Mouse (Mus musculus): ENCODE results near the gene Elovl2. TPM values are rescaled to one million over a fixed set of nuclear protein-coding genes. Genes with fewer than 3 reads are reported as not detected.

The Elovl2 gene
- polyA plus RNA-seq, 1 experiment from 2014 or later = 4.1 TPM

Other genes with a start within 250 kb of the Elovl2 start
- gene Pak1ip1, start 219.4 kb downstream of the Elovl2 start, polyA plus RNA-seq (2015; fragmentation: Nextera tagmentation; extraction: Ambion mirVana) = 56.2 and 58.7 TPM in 2 replicates
- 192 and 201 TPM in 2 replicates for gene Tmem14c, start 204.1 kb downstream of the Elovl2 start, polyA plus RNA-seq (2015; fragmentation: Nextera tagmentation; extraction: Ambion mirVana)
- gene Mak, start 140.7 kb downstream of the Elovl2 start, polyA plus RNA-seq (2015; fragmentation: Nextera tagmentation; extraction: Ambion mirVana) = 1.7 and 3.8 TPM in 2 replicates
- 0.14 TPM in 1 of 2 replicates, not detected in the other for gene Gcm2, start 109.4 kb downstream of the Elovl2 start, polyA plus RNA-seq (2015; fragmentation: Nextera tagmentation; extraction: Ambion mirVana)
- not detected in 2 replicates for gene Sycp2l, start 106.1 kb downstream of the Elovl2 start, polyA plus RNA-seq (2015; fragmentation: Nextera tagmentation; extraction: Ambion mirVana)
- 16.1 and 16.2 TPM in 2 replicates for gene Smim13, start 29.4 kb upstream of the Elovl2 start, polyA plus RNA-seq (2015; fragmentation: Nextera tagmentation; extraction: Ambion mirVana)
- not detected in 2 replicates for gene Gm17364, start 53.6 kb upstream of the Elovl2 start, polyA plus RNA-seq (2015; fragmentation: Nextera tagmentation; extraction: Ambion mirVana)

Measured in embryonic facial prominence, embryonic 15.5 days (tissue).